Mouse (Mus musculus) ES-E14 (cell line): Measurements from ENCODE around the gene Dcx.

Experiments
- CHD2 ChIP-seq: IDR thresholded peaks from 2 replicates; pipeline ENCODE4 v1.6.1; 2014; ENCODE audit warnings: mild to moderate bottlenecking, low read depth, low read length, inconsistent platforms
- MAFK ChIP-seq: IDR thresholded peaks from 2 replicates; pipeline ENCODE4 v1.6.1; 2014; ENCODE audit warnings: mild to moderate bottlenecking, low read depth, low read length, inconsistent platforms; ENCODE audit not compliant: insufficient read depth
- ZC3H11A ChIP-seq: IDR thresholded peaks from 2 replicates; pipeline ENCODE4 v1.6.1; 2012; ENCODE audit warnings: low read depth, mild to moderate bottlenecking, inconsistent platforms, low read length, borderline replicate concordance
- ZNF384 ChIP-seq: IDR thresholded peaks from 2 replicates; pipeline ENCODE4 v1.6.1; 2012; ENCODE audit warnings: low read depth, low read length, inconsistent platforms

GRCm38 (mm10) chrX:143849969-143850368 lies 83.1 kb downstream of the Dcx start:
- TF ChIP-seq ZC3H11A (no peak), MAFK (no peak), CHD2 (no peak), ZNF384 (no peak)
